Mouse (Mus musculus) liver, embryonic 12.5 days (tissue): Measurements from ENCODE around the gene Smco1. TPM values are rescaled to one million over a fixed set of nuclear protein-coding genes. Genes with fewer than 3 reads are reported as not detected.
"Not testable (repeated sequence)": the region's sequence is repeated elsewhere in the genome, so short reads cannot be mapped to it uniquely, and the experiment has no call there.

ENCODE experiments used
- ATAC-seq: fragments of 200-750 bp; cut with Nextera tagmentation; 2 replicates; pipeline ENCODE4 v1.8.0; 2017; ENCODE audit warnings: moderate number of reproducible peaks, mild to moderate bottlenecking, moderate library complexity
- H3K27ac ChIP-seq: fragments of 300-500 bp; sonication (generic); 2 replicates; pipeline ENCODE4 v1.5.1; 2016; ENCODE audit warnings: mild to moderate bottlenecking
- H3K27me3 ChIP-seq: fragments of 300-500 bp; sonication (generic); replicated peaks from 2 replicates; pipeline ENCODE4 v1.6.1; 2016; ENCODE audit warnings: mild to moderate bottlenecking, moderate library complexity
- H3K36me3 ChIP-seq: fragments of 300-500 bp; sonication (generic); 2 replicates; pipeline ENCODE4 v1.6.1; 2016; ENCODE audit warnings: mild to moderate bottlenecking, moderate library complexity
- H3K4me1 ChIP-seq: fragments of 300-500 bp; sonication (generic); 2 replicates; pipeline ENCODE4 v1.6.1; 2016
- H3K4me2 ChIP-seq: fragments of 300-500 bp; sonication (generic); 2 replicates; pipeline ENCODE4 v1.6.1; 2016; ENCODE audit warnings: mild to moderate bottlenecking, moderate library complexity
- H3K4me3 ChIP-seq: fragments of 300-500 bp; sonication (generic); 2 replicates; pipeline ENCODE4 v1.5.1; 2016; ENCODE audit warnings: mild to moderate bottlenecking, moderate library complexity
- H3K9ac ChIP-seq: fragments of 300-500 bp; sonication (generic); 2 replicates; pipeline ENCODE4 v1.6.1; 2016; ENCODE audit warnings: mild to moderate bottlenecking, moderate library complexity
- H3K9me3 ChIP-seq: fragments of 300-500 bp; sonication (generic); replicated peaks from 2 replicates; pipeline ENCODE4 v1.6.1; 2016; ENCODE audit warnings: mild to moderate bottlenecking, moderate library complexity
- WGBS: fragments of 180-500 bp; shearing (Covaris S2); methylation state at CpG from one replicate; pipeline ENCODE4 v1.1.7; 2016; ENCODE audit not compliant: insufficient replicate concordance; 5-methylcytosine and 5-hydroxymethylcytosine counted together
- polyA plus RNA-seq: library from polyadenylated mRNA; unstranded; fragments of >200 nt; fragmentation: Nextera tagmentation; extraction: Ambion mirVana; gene quantifications from 2 replicates; pipeline ENCODE4 v1.2.1, GENCODE M21; 2016

Smco1 gene
- polyA plus RNA-seq, 1 experiment from 2014 or later, result not detected

DNA sequence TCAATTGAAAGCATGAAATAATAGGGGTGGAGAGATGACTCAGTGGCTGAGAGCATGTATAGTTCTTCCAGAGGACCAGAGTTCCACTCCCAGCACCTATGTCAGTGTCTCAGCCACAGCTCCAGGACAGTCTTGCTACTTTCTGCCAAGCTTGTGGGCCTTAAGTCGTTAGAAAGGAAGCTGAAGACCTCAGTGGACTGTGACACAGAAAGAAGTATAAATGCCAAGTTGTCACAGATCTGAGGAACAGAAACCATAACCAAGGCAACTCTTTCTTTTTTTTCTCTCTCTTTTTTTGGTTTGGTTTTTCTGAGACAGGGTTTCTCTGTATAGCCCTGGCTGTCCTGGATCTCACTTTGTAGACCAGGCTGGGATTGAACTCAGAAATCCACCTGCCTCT, 4.6 kb downstream of the Smco1 start:
- Histone ChIP-seq H3K27ac (no peak overlapping the region), H3K27me3 (peaks cover 5% of the 10 kb centered on the region; the same call in 1 of the 2 replicates), H3K4me2 (no peak overlapping the region), H3K9me3 (peaks cover 8% of the 10 kb centered on the region), H3K9ac (no peak overlapping the region), H3K4me1 (peaks cover 29% of the 10 kb centered on the region), H3K4me3 (no peak overlapping the region), H3K36me3 (peaks cover 13% of the 10 kb centered on the region)
- no peak for ATAC-seq
- WGBS, result 45% methylated on average over 1 of the region's 1 CpGs

- peaks cover 43% of the 10 kb centered on the region for H3K4me1 ChIP-seq
- peak within 1 kb of the TSS; percentile 95 for H3K27ac ChIP-seq
- ATAC-seq, result peak; percentile 94
- H3K27me3 ChIP-seq, result no peaks in the 10 kb centered on the region
- peaks cover 8% of the 10 kb centered on the region for H3K9me3 ChIP-seq
- peak within 1 kb of the TSS; percentile 75 for H3K4me3 ChIP-seq
- H3K4me2 ChIP-seq, result peak within 1 kb of the TSS; percentile 74
- peak within 1 kb of the TSS; percentile 87 for H3K9ac ChIP-seq
- under 1% methylated on average over 75 of the region's 75 CpGs for WGBS
- H3K36me3 ChIP-seq, result peaks cover 30% of the 10 kb centered on the region
Observed at GRCm38 (mm10) chr16:32277308-32278256, 6.3 kb downstream of the Smco1 start, which contains the start of gene Rnf168. Rnf168 (plus strand) TSS chr16:32277459.

GRCm38 (mm10) chr16:32278396-32278795, 7.1 kb downstream of the Smco1 start:
- Histone ChIP-seq H3K9me3 (peaks cover 8% of the 10 kb centered on the region), H3K9ac (peak overlapping the region; percentile 87), H3K27ac (peak overlapping the region; percentile 95), H3K4me2 (peak overlapping the region; percentile 74), H3K27me3 (no peaks in the 10 kb centered on the region), H3K36me3 (peaks cover 39% of the 10 kb centered on the region), H3K4me3 (peak overlapping the region; percentile 75), H3K4me1 (peaks cover 48% of the 10 kb centered on the region)
- no peak for ATAC-seq
- 26% methylated on average over 7 of the region's 7 CpGs for WGBS

- Histone ChIP-seq H3K27me3 (no peaks in the 10 kb centered on the region), H3K27ac (no peak overlapping the region), H3K9ac (no peak overlapping the region), H3K4me3 (peak overlapping the region; percentile 75), H3K4me2 (peak overlapping the region; percentile 74), H3K9me3 (peaks cover 8% of the 10 kb centered on the region), H3K36me3 (peaks cover 57% of the 10 kb centered on the region), H3K4me1 (peaks cover 56% of the 10 kb centered on the region)
- 93% methylated on average over 8 of the region's 8 CpGs for WGBS
- ATAC-seq, result no peak
Observed at GRCm38 (mm10) chr16:32280211-32280610, 8.9 kb downstream of the Smco1 start.

- no peak overlapping the region for H3K4me2 ChIP-seq
- ATAC-seq, result no peak
- H3K9ac ChIP-seq, result no peak overlapping the region
- no peaks in the 10 kb centered on the region for H3K27me3 ChIP-seq
- H3K4me1 ChIP-seq, result peaks cover 46% of the 10 kb centered on the region
- H3K27ac ChIP-seq, result no peak overlapping the region
- H3K4me3 ChIP-seq, result no peak overlapping the region
- H3K36me3 ChIP-seq, result peaks cover 81% of the 10 kb centered on the region
- H3K9me3 ChIP-seq, result peaks cover 8% of the 10 kb centered on the region
Observed at GRCm38 (mm10) chr16:32282608-32283007, 11.3 kb downstream of the Smco1 start.

GRCm38 (mm10) chr16:32291821-32292220, 20.6 kb downstream of the Smco1 start:
- H3K4me3 ChIP-seq, result no peak overlapping the region
- no peaks in the 10 kb centered on the region for H3K4me1 ChIP-seq
- ATAC-seq, result no peak
- H3K9ac ChIP-seq, result no peak overlapping the region
- no peak overlapping the region for H3K27ac ChIP-seq
- H3K27me3 ChIP-seq, result no peaks in the 10 kb centered on the region
- H3K4me2 ChIP-seq, result no peak overlapping the region
- H3K36me3 ChIP-seq, result peaks cover 67% of the 10 kb centered on the region
- 88% methylated on average over 4 of the region's 4 CpGs for WGBS
- no peaks in the 10 kb centered on the region for H3K9me3 ChIP-seq

DNA sequence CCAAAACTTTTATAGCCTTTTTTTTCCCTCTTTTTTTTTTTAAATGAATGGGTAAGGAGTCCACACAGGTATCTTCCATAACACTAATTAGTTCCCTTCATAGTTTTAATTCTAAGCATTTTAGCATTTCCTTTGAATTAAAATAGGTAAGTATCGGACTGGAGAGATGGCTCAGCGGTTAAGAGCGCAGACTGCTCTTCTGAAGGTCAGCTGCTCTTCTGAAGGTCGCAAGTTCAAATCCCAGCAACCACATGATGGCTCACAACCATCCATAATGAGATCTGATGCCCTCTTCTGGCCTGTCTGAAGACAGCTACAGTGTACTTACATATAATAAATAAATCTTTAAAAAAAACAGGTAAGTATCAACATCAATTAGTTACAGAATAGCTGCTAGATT, 28.3 kb downstream of the Smco1 start:
- not testable (repeated sequence) for H3K4me1 ChIP-seq, H3K27me3 ChIP-seq, H3K9ac ChIP-seq, H3K27ac ChIP-seq, H3K4me3 ChIP-seq, H3K9me3 ChIP-seq, H3K4me2 ChIP-seq, ATAC-seq
- peaks cover 64% of the 10 kb centered on the region for H3K36me3 ChIP-seq
- 88% methylated on average over 4 of the region's 4 CpGs for WGBS

- Histone ChIP-seq H3K9me3 (no peaks in the 10 kb centered on the region), H3K9ac (no peak overlapping the region), H3K27me3 (no peaks in the 10 kb centered on the region), H3K4me2 (no peak overlapping the region), H3K4me3 (no peak overlapping the region), H3K4me1 (peaks cover 9% of the 10 kb centered on the region), H3K36me3 (peaks cover 38% of the 10 kb centered on the region), H3K27ac (no peak overlapping the region)
- 41% methylated on average over 1 of the region's 1 CpGs for WGBS
- no peak for ATAC-seq
Observed at GRCm38 (mm10) chr16:32303046-32303445, 31.8 kb downstream of the Smco1 start.

DNA sequence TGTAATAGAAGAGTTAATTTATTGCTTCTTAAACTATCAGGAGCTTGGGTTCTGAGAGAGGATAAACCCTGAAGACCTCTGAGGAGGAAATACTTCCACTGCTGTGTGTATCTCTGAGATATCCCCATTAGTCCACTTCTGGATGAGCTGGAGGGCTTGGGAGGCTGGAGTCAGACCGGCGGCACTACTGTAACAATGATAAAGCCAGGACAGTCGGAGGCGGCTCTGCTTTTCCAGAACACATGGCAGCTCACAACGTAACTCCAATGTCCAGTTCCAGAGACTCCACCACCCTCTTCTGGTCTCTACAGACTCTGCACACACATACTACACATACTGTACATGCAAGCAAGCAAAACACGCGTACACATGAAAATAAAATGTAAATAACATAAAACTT, 32.6 kb downstream of the Smco1 start:
- Histone ChIP-seq H3K4me1 (peaks cover 9% of the 10 kb centered on the region), H3K4me3 (no peak overlapping the region), H3K36me3 (peaks cover 30% of the 10 kb centered on the region), H3K27me3 (no peaks in the 10 kb centered on the region), H3K27ac (no peak overlapping the region), H3K4me2 (no peak overlapping the region), H3K9ac (no peak overlapping the region), H3K9me3 (no peaks in the 10 kb centered on the region)
- 80% methylated on average over 7 of the region's 7 CpGs for WGBS
- no peak for ATAC-seq

DNA sequence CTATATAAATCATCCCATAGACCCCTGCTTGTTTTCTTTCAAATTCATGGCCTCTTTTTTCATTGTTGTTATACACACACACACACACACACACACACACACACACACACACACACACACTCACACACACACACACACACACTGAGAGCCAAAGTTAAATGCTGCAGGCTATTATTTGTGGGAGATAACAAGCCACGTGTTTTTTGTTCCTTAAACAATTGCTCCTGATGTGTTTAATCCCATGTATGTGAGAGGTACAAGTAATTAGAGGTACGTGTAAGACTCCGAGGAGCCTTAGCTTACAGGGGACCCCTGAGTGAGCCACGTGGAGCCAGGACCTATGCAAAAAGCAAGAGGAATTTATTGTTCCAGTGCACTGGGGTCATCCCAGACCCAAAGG, 40.7 kb downstream of the Smco1 start:
- no peak for ATAC-seq
- no peak overlapping the region for H3K4me2 ChIP-seq

GRCm38 (mm10) chr16:32312386-32312785, 41.1 kb downstream of the Smco1 start:
- Histone ChIP-seq H3K9ac (no peak overlapping the region), H3K4me2 (no peak overlapping the region), H3K9me3 (no peaks in the 10 kb centered on the region), H3K27me3 (no peaks in the 10 kb centered on the region), H3K36me3 (no peaks in the 10 kb centered on the region), H3K4me1 (no peaks in the 10 kb centered on the region), H3K27ac (no peak overlapping the region), H3K4me3 (no peak overlapping the region)
- no peak for ATAC-seq
- WGBS, result 54% methylated on average over 5 of the region's 5 CpGs

More for the DNA sequence above, 40.7 kb downstream of the Smco1 start:
- Histone ChIP-seq H3K9ac (no peak overlapping the region), H3K27me3 (no peaks in the 10 kb centered on the region), H3K4me1 (no peaks in the 10 kb centered on the region), H3K4me3 (no peak overlapping the region), H3K36me3 (no peaks in the 10 kb centered on the region), H3K9me3 (no peaks in the 10 kb centered on the region), H3K27ac (no peak overlapping the region)
- 73% methylated on average over 4 of the region's 4 CpGs for WGBS

DNA sequence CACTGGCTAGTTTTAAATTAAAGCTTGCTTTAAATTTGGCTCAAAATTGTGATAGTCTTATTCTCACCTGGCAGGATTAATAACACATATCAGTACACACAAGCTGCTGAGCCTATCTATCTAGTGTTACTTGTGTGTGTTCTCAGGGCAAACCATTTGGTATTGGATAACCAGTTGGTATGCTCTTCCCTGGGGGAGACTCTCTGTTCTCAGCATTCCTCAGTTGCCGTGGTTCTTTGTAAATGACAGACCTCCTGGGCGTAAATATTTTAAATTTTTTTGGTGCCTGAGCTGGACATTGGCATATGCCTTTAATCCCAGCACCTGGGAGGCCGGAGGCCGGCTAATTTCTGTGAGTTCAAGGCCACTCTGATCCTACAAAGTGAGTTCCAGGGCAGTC, 41.6 kb downstream of the Smco1 start:
- no peaks in the 10 kb centered on the region for H3K27me3 ChIP-seq
- H3K36me3 ChIP-seq, result no peaks in the 10 kb centered on the region
- no peak overlapping the region for H3K4me3 ChIP-seq
- no peak for ATAC-seq
- no peaks in the 10 kb centered on the region for H3K4me1 ChIP-seq
- H3K27ac ChIP-seq, result no peak overlapping the region
- H3K9me3 ChIP-seq, result peaks cover under 1% of the 10 kb centered on the region; the same call in 1 of the 2 replicates
- H3K4me2 ChIP-seq, result no peak overlapping the region
- 71% methylated on average over 4 of the region's 4 CpGs for WGBS
- H3K9ac ChIP-seq, result no peak overlapping the region
